Mouse (Mus musculus): ENCODE measurements around the gene Prr14l.
"Not testable (repeated sequence)": the region's sequence is repeated elsewhere in the genome, so short reads cannot be mapped to it uniquely, and the experiment has no call there.

GRCm38 (mm10) chr5:32741377-32741776 is 112.7 kb downstream of the Prr14l start:
- not testable (repeated sequence) for TF ChIP-seq CTCF (IDR thresholded peaks at IDR 0.05; ENCODE audit: control insufficient read depth, insufficient read depth, insufficient replicate concordance, low read depth, low read length); POLR2A (IDR thresholded peaks at IDR 0.05; ENCODE audit: control insufficient read depth, low read depth, low read length)
